Mouse (Mus musculus) stomach, embryonic 14.5 days (tissue): ENCODE measurements around the gene Mipol1. TPM values are rescaled to one million over a fixed set of nuclear protein-coding genes. Genes with fewer than 3 reads are reported as not detected.

Experiments
- ATAC-seq: fragments of 200-750 bp; cut with Nextera tagmentation; 2 replicates; pipeline ENCODE4 v1.8.0; 2017; ENCODE audit warnings: low read depth, moderate TSS enrichment; ENCODE audit not compliant: insufficient number of reproducible peaks, insufficient read depth, low FRiP score
- H3K27ac ChIP-seq: fragments of 300-500 bp; sonication (generic); 2 replicates; pipeline ENCODE4 v1.5.1; 2014; ENCODE audit warnings: mild to moderate bottlenecking, low read length, moderate library complexity, mixed read lengths
- H3K27me3 ChIP-seq: fragments of 300-500 bp; sonication (generic); 2 replicates; pipeline ENCODE4 v1.6.1; 2014; ENCODE audit warnings: low read length, control low read depth, mixed read lengths; ENCODE audit not compliant: control insufficient read depth, insufficient read depth
- H3K36me3 ChIP-seq: fragments of 300-500 bp; sonication (generic); 2 replicates; pipeline ENCODE4 v1.6.1; 2014; ENCODE audit warnings: mild to moderate bottlenecking, control low read depth, low read length, moderate library complexity, mixed read lengths; ENCODE audit not compliant: control insufficient read depth, insufficient read depth
- H3K4me1 ChIP-seq: fragments of 300-500 bp; sonication (generic); 2 replicates; pipeline ENCODE4 v1.6.1; 2014; ENCODE audit warnings: low read length, control low read depth, mixed read lengths; ENCODE audit not compliant: control insufficient read depth, insufficient read depth
- H3K4me2 ChIP-seq: fragments of 300-500 bp; sonication (generic); replicated peaks from 2 replicates; pipeline ENCODE4 v1.6.1; 2014; ENCODE audit warnings: low read depth, low read length, control low read depth
- H3K4me3 ChIP-seq: fragments of 300-500 bp; sonication (generic); 2 replicates; pipeline ENCODE4 v1.5.1; 2014; ENCODE audit warnings: low read depth, low read length, control low read depth
- H3K9ac ChIP-seq: fragments of 300-500 bp; sonication (generic); replicated peaks from 2 replicates; pipeline ENCODE4 v1.6.1; 2014; ENCODE audit warnings: low read depth, mild to moderate bottlenecking, control low read depth, low read length, moderate library complexity, mixed read lengths
- H3K9me3 ChIP-seq: fragments of 300-500 bp; sonication (generic); 2 replicates; pipeline ENCODE4 v1.6.1; 2016; ENCODE audit warnings: low read depth, low read length, control low read depth; ENCODE audit not compliant: control insufficient read depth
- WGBS: fragments of 180-500 bp; shearing (Covaris S2); extraction: QIAGEN DNeasy Blood & Tissue Kit; methylation state at CpG from one replicate; pipeline ENCODE4 v1.1.7; 2014; 5-methylcytosine and 5-hydroxymethylcytosine counted together
- polyA plus RNA-seq: library from polyadenylated mRNA; unstranded; fragments of >200 nt; fragmentation: Nextera tagmentation; extraction: Ambion mirVana; gene quantifications from 2 replicates; pipeline ENCODE4 v1.2.1, GENCODE M21; 2014

Mipol1 gene
- polyA plus RNA-seq, 1 experiment from 2014 or later: 13.5 TPM

GRCm38 (mm10) chr12:57371790-57372547 is 141.7 kb downstream of the Mipol1 start:
- H3K36me3 ChIP-seq: no peaks in the 10 kb centered on the region

GRCm38 (mm10) chr12:57382797-57383196 is 152.6 kb downstream of the Mipol1 start:
- H3K9me3 ChIP-seq: no peaks in the 10 kb centered on the region
- H3K27ac ChIP-seq: no peak overlapping the region
- H3K27me3 ChIP-seq: no peaks in the 10 kb centered on the region
- WGBS: 31% methylated on average over 6 of the region's 6 CpGs
- no peak overlapping the region for H3K4me3 ChIP-seq
- no peak overlapping the region for H3K9ac ChIP-seq
- H3K4me2 ChIP-seq: no peak overlapping the region
- ATAC-seq: peak; percentile 78
- H3K36me3 ChIP-seq: no peaks in the 10 kb centered on the region
- no peaks in the 10 kb centered on the region for H3K4me1 ChIP-seq

More at GRCm38 (mm10) chr12:57371790-57372547, 141.7 kb downstream of the Mipol1 start:
- H3K4me2 ChIP-seq: no peak overlapping the region
- ATAC-seq: no peak
- H3K27ac ChIP-seq: no peak overlapping the region
- H3K4me1 ChIP-seq: no peaks in the 10 kb centered on the region
- 86% methylated on average over 3 of the region's 3 CpGs for WGBS
- H3K9ac ChIP-seq: no peak overlapping the region
- no peaks in the 10 kb centered on the region for H3K27me3 ChIP-seq
- H3K4me3 ChIP-seq: no peak overlapping the region
- no peaks in the 10 kb centered on the region for H3K9me3 ChIP-seq

- 65% methylated on average over 2 of the region's 2 CpGs for WGBS
- no peak overlapping the region for H3K27ac ChIP-seq
- ATAC-seq: no peak
- H3K4me1 ChIP-seq: no peaks in the 10 kb centered on the region
- H3K27me3 ChIP-seq: no peaks in the 10 kb centered on the region
- no peak overlapping the region for H3K9ac ChIP-seq
- H3K9me3 ChIP-seq: no peaks in the 10 kb centered on the region
- no peak overlapping the region for H3K4me3 ChIP-seq
- H3K4me2 ChIP-seq: no peak overlapping the region
- no peaks in the 10 kb centered on the region for H3K36me3 ChIP-seq
Measured at GRCm38 (mm10) chr12:57387588-57388292, 157.5 kb downstream of the Mipol1 start.

GRCm38 (mm10) chr12:57399547-57399946 is 169.3 kb downstream of the Mipol1 start:
- 58% methylated on average over 4 of the region's 4 CpGs for WGBS
- Histone ChIP-seq H3K4me1 (no peaks in the 10 kb centered on the region), H3K27me3 (no peaks in the 10 kb centered on the region), H3K4me3 (no peak overlapping the region), H3K27ac (no peak overlapping the region), H3K4me2 (no peak overlapping the region), H3K36me3 (no peaks in the 10 kb centered on the region), H3K9me3 (no peaks in the 10 kb centered on the region), H3K9ac (no peak overlapping the region)
- no peak for ATAC-seq

GRCm38 (mm10) chr12:57400186-57400585 is 170.0 kb downstream of the Mipol1 start:
- Histone ChIP-seq H3K9ac (no peak overlapping the region), H3K4me3 (no peak overlapping the region), H3K9me3 (no peaks in the 10 kb centered on the region), H3K4me2 (no peak overlapping the region), H3K27ac (no peak overlapping the region), H3K27me3 (no peaks in the 10 kb centered on the region), H3K4me1 (no peaks in the 10 kb centered on the region), H3K36me3 (no peaks in the 10 kb centered on the region)
- no peak for ATAC-seq
- 50% methylated on average over 4 of the region's 4 CpGs for WGBS

GRCm38 (mm10) chr12:57401126-57401525 is 170.9 kb downstream of the Mipol1 start:
- WGBS: 31% methylated on average over 7 of the region's 7 CpGs
- Histone ChIP-seq H3K4me1 (no peaks in the 10 kb centered on the region), H3K4me2 (no peak overlapping the region), H3K9ac (no peak overlapping the region), H3K27ac (no peak overlapping the region), H3K36me3 (no peaks in the 10 kb centered on the region), H3K4me3 (no peak overlapping the region), H3K27me3 (no peaks in the 10 kb centered on the region), H3K9me3 (no peaks in the 10 kb centered on the region)
- no peak for ATAC-seq

- Histone ChIP-seq H3K4me3 (no peak overlapping the region), H3K9ac (no peak overlapping the region), H3K36me3 (no peaks in the 10 kb centered on the region), H3K9me3 (no peaks in the 10 kb centered on the region), H3K27ac (no peak overlapping the region), H3K27me3 (no peaks in the 10 kb centered on the region), H3K4me2 (no peak overlapping the region), H3K4me1 (no peaks in the 10 kb centered on the region)
- 76% methylated on average over 6 of the region's 6 CpGs for WGBS
- no peak for ATAC-seq
Measured at GRCm38 (mm10) chr12:57402360-57402759, 172.1 kb downstream of the Mipol1 start.

GRCm38 (mm10) chr12:57409976-57410375 is 179.7 kb downstream of the Mipol1 start:
- H3K4me3 ChIP-seq: no peak overlapping the region
- ATAC-seq: no peak
- no peak overlapping the region for H3K4me2 ChIP-seq
- H3K9me3 ChIP-seq: no peaks in the 10 kb centered on the region
- H3K27ac ChIP-seq: no peak overlapping the region
- no peaks in the 10 kb centered on the region for H3K4me1 ChIP-seq
- no peak overlapping the region for H3K9ac ChIP-seq
- no peaks in the 10 kb centered on the region for H3K27me3 ChIP-seq
- H3K36me3 ChIP-seq: no peaks in the 10 kb centered on the region
